In genomic region chr14:118706962-118707361, GRCm38 (mm10) we compare ENCODE assay signal across 9 mouse cellular contexts. TPM values are rescaled to one million over a fixed set of nuclear protein-coding genes. Genes with fewer than 3 reads are reported as not detected.
DNase-seq lines count a peak whose midpoint lies in the region; ATAC-seq and TF ChIP-seq lines count a peak whose summit lies in the region.
"Had no signal": no experiment of that assay in that cellular context is flagged by ENCODE, and none has a peak within 500 bp of the region (broad histone marks: within the 10 kb centered on the region; RNA-seq: fewer than 3 reads in every experiment).

No protein-coding gene starts in this region.

- H3K4me2 ChIP-seq in lung, embryonic 14.5 days: peak overlapping the region; percentile 99
- H3K4me2 ChIP-seq in hindbrain, postnatal 0 days (ENCODE audit: low read depth, low read length): peak overlapping the region; percentile 98
- peak overlapping the region; percentile 67 for H3K4me2 ChIP-seq in myocyte (ENCODE audit: low read depth)

- H3K9me3 ChIP-seq in erythroblast, embryonic 14.5 days (ENCODE audit: control insufficient read depth, low read length): no peaks in the 10 kb centered on the region
- H3K9me3 ChIP-seq in lung, embryonic 14.5 days (ENCODE audit: low read depth, low read length): no peaks in the 10 kb centered on the region
- no peaks in the 10 kb centered on the region for H3K9me3 ChIP-seq in hindbrain, postnatal 0 days (ENCODE audit: low read length)

- H3K9ac ChIP-seq in lung, embryonic 14.5 days: no peak overlapping the region
- no peak overlapping the region; the same call in 1 of the 2 replicates for H3K9ac ChIP-seq in hindbrain, postnatal 0 days (replicated peaks; ENCODE audit: low read length)

- no peak for TF ChIP-seq POLR2A in myocyte (IDR thresholded peaks at IDR 0.05; ENCODE audit: insufficient read length, low read depth)

- peak overlapping the region; percentile 74 for H3K4me3 ChIP-seq in erythroblast, embryonic 14.5 days (replicated peaks)
- H3K4me3 ChIP-seq in lung, embryonic 14.5 days (ENCODE audit: low read depth, low read length): no peak overlapping the region; the same call in 1 of the 2 replicates
- peak overlapping the region; percentile 66 for H3K4me3 ChIP-seq in hindbrain, postnatal 0 days (ENCODE audit: low read length)
- peak overlapping the region; percentile 41 for H3K4me3 ChIP-seq in myocyte

- no peak for ATAC-seq in erythroblast, adult 5-6 weeks (replicated peaks; ENCODE audit: low FRiP score, poor library complexity, severe bottlenecking)
- ATAC-seq in lung, embryonic 14.5 days (ENCODE audit: insufficient read depth): no peak
- ATAC-seq in hindbrain, postnatal 0 days: no peak

- WGBS in lung, embryonic 14.5 days: 77% methylated on average over 11 of the region's 11 CpGs
- WGBS in hindbrain, postnatal 0 days: 81% methylated on average over 11 of the region's 11 CpGs

- no peak for TF ChIP-seq CTCF in lung, embryonic 14.5 days (IDR thresholded peaks at IDR 0.05; ENCODE audit: low read depth)
- TF ChIP-seq CTCF in hindbrain, postnatal 0 days (IDR thresholded peaks at IDR 0.05; ENCODE audit: low read depth): no peak

- DNase-seq in lung, embryonic 14.5 days: no peak
- no peak for DNase-seq in lung, postnatal 4 days
- no peak for DNase-seq in hindbrain, postnatal 0 days (ENCODE audit: low spot score)
- no peak for DNase-seq in frontal cortex, postnatal 14 days (ENCODE audit: low spot score in 2 of 2)
- DNase-seq in left cerebral cortex, adult 9 months (ENCODE audit: low spot score in 2 of 2): no peak
- DNase-seq: retina, postnatal 1 day had no signal

- H3K27me3 ChIP-seq in erythroblast, embryonic 14.5 days (ENCODE audit: control insufficient read depth): peaks cover 19% of the 10 kb centered on the region
- peaks cover 39% of the 10 kb centered on the region for H3K27me3 ChIP-seq in lung, embryonic 14.5 days (ENCODE audit: insufficient read depth, low read length)
- H3K27me3 ChIP-seq in hindbrain, postnatal 0 days (ENCODE audit: insufficient read depth, low read length): no peaks in the 10 kb centered on the region
- H3K27me3 ChIP-seq in myocyte (ENCODE audit: control insufficient read depth, insufficient read depth, insufficient read length): no peaks in the 10 kb centered on the region

- H3K79me2 ChIP-seq in myocyte (ENCODE audit: control insufficient read depth, insufficient read depth): peaks cover 8% of the 10 kb centered on the region

- peaks cover 37% of the 10 kb centered on the region for H3K4me1 ChIP-seq in erythroblast, embryonic 14.5 days (ENCODE audit: control insufficient read depth)
- H3K4me1 ChIP-seq in lung, embryonic 14.5 days (ENCODE audit: insufficient read depth): no peaks in the 10 kb centered on the region
- H3K4me1 ChIP-seq in hindbrain, postnatal 0 days (ENCODE audit: insufficient read depth, low read length): 0 out of 2 replicates have a peak, but pooled peaks cover 6% of the 10 kb centered on the region

- no peaks in the 10 kb centered on the region for H3K36me3 ChIP-seq in erythroblast, embryonic 14.5 days (ENCODE audit: control insufficient read depth)
- H3K36me3 ChIP-seq in lung, embryonic 14.5 days (ENCODE audit: insufficient read depth): no peaks in the 10 kb centered on the region
- no peaks in the 10 kb centered on the region for H3K36me3 ChIP-seq in hindbrain, postnatal 0 days (ENCODE audit: insufficient read depth, low read length)
- no peaks in the 10 kb centered on the region for H3K36me3 ChIP-seq in myocyte (ENCODE audit: control insufficient read depth, insufficient read depth)

- H3K27ac ChIP-seq in lung, embryonic 14.5 days (ENCODE audit: low read depth): no peak overlapping the region
- H3K27ac ChIP-seq in hindbrain, postnatal 0 days: no peak overlapping the region

- no peak overlapping the region for H3ac ChIP-seq in myocyte (ENCODE audit: control insufficient read depth, insufficient read length)

TF ChIP-seq in myocyte, 11 proteins besides CTCF, POLR2A, EP300 and RAD21:
- TF ChIP-seq E2F4 (IDR thresholded peaks at IDR 0.05; ENCODE audit: insufficient read depth) (no peak), POLR2AphosphoS2 (IDR thresholded peaks at IDR 0.05; ENCODE audit: insufficient read length, low read depth) (no peak), MAX (IDR thresholded peaks at IDR 0.05; ENCODE audit: low read depth) (no peak), USF1 (IDR thresholded peaks at IDR 0.05; ENCODE audit: low read depth) (no peak), MYOD1 (IDR thresholded peaks at IDR 0.05; ENCODE audit: control insufficient read depth in 1 of 3, insufficient read length in 2 of 3, low read depth in 2 of 3) (no peak), SRF (IDR thresholded peaks at IDR 0.05; ENCODE audit: control insufficient read depth, insufficient read length, low read depth) (no peak), REST (IDR thresholded peaks at IDR 0.05; ENCODE audit: insufficient read depth, insufficient read length) (no peak), TCF3 (IDR thresholded peaks at IDR 0.05; ENCODE audit: insufficient read length, low read depth) (no peak), MYOG (IDR thresholded peaks at IDR 0.05; ENCODE audit: control insufficient read depth in 1 of 3, insufficient read depth in 1 of 3, insufficient read length in 2 of 3, low read depth in 2 of 3) (no peak), TCF12 (IDR thresholded peaks at IDR 0.05; ENCODE audit: insufficient read depth, poor library complexity, severe bottlenecking) (no peak), CEBPB (IDR thresholded peaks at IDR 0.05; ENCODE audit: insufficient read depth, poor library complexity, severe bottlenecking) (no peak)

RNA-seq across cellular contexts. Expression of gene Abcc4, which starts 0.9 kb away (rescaled TPM):
- 0.02 and 0.06 TPM in 2 replicates for polyA plus RNA-seq in erythroblast, embryonic 14.5 days (2012)
- 12.5 and 14.0 TPM in 2 replicates for total RNA-seq in erythroblast, adult 5-6 weeks (2015; ENCODE audit: low replicate concordance)
- total RNA-seq in erythroblast, adult 5-6 weeks (2017; ENCODE audit: low replicate concordance): 10.1 and 12.8 TPM in 2 replicates
- 2.8 and 3.5 TPM in 2 replicates for polyA plus RNA-seq in lung, embryonic 14.5 days (2014; fragmentation: Nextera tagmentation; extraction: Ambion mirVana)
- total RNA-seq in hindbrain, postnatal 0 days (2014; rRNA removed): 4.3 and 4.8 TPM in 2 replicates
- 2.1 and 2.3 TPM in 2 replicates for polyA plus RNA-seq in hindbrain, postnatal 0 days (2015; fragmentation: Nextera tagmentation; extraction: Ambion mirVana)
- 6.3 TPM for polyA plus RNA-seq in myocyte (2012; fragmentation: generic; extraction: Trizol)
